ENCODE assay signal across 8 mouse cellular contexts in genomic region chr6:108963295-108963694, GRCm38 (mm10).
DNase-seq lines count a peak whose midpoint lies in the region; ATAC-seq and TF ChIP-seq lines count a peak whose summit lies in the region.

No protein-coding gene starts in this region.

- H3K4me3 ChIP-seq in heart, embryonic 11.5 days (ENCODE audit: low read depth, low read length): no peak overlapping the region
- no peak overlapping the region for H3K4me3 ChIP-seq in layer of hippocampus, adult 2 months
- no peak overlapping the region for H3K4me3 ChIP-seq in midbrain, embryonic 10.5 days

- no peak overlapping the region for H3K9ac ChIP-seq in heart, embryonic 11.5 days (ENCODE audit: low read depth, low read length)

- H3K36me3 ChIP-seq in heart, embryonic 11.5 days (ENCODE audit: control insufficient read depth, insufficient read depth, low read length): no peaks in the 10 kb centered on the region
- no peaks in the 10 kb centered on the region for H3K36me3 ChIP-seq in midbrain, embryonic 10.5 days

- no peak for ATAC-seq in heart, embryonic 11.5 days (replicated peaks; ENCODE audit: insufficient number of reproducible peaks, low FRiP score, low TSS enrichment)

- H3K27ac ChIP-seq in heart, embryonic 11.5 days (ENCODE audit: low read depth, low read length): no peak overlapping the region
- H3K27ac ChIP-seq in layer of hippocampus, adult 2 months: no peak overlapping the region
- no peak overlapping the region for H3K27ac ChIP-seq in midbrain, embryonic 10.5 days (replicated peaks)

- H3K27me3 ChIP-seq in heart, embryonic 11.5 days (ENCODE audit: control insufficient read depth, insufficient read depth, low read length): no peaks in the 10 kb centered on the region
- H3K27me3 ChIP-seq in midbrain, embryonic 10.5 days (ENCODE audit: low read depth, poor library complexity, severe bottlenecking): no peaks in the 10 kb centered on the region

- peak; percentile 88 for TF ChIP-seq CTCF in layer of hippocampus, adult 2 months (conservative IDR thresholded peaks at IDR 0.05)

- WGBS in heart, embryonic 11.5 days (ENCODE audit: insufficient replicate concordance): 2% methylated on average over 2 of the region's 2 CpGs
- WGBS in midbrain, embryonic 10.5 days: 22% methylated on average over 2 of the region's 2 CpGs

- intact Hi-C loops in heart, postnatal 14 days (cut with DNase I): no loop called here

- peak; percentile 16 to 76 for DNase-seq in heart, adult 18-20 months
- peak; percentile 21 to 30 for DNase-seq in adrenal gland, adult 18-20 months (ENCODE audit: low spot score in 2 of 2)
- DNase-seq in embryo, embryonic 11.5 days (ENCODE audit: low read depth, low spot score): peak; percentile 22
- peak; percentile 51 to 70 for DNase-seq in heart, postnatal 14 days
- DNase-seq in layer of hippocampus, adult 2 months (ENCODE audit: low spot score in 2 of 2): peak; percentile 69 to 79
- DNase-seq in midbrain, embryonic 10.5 days (ENCODE audit: low spot score): peak; percentile 19
- peak; percentile 6 for DNase-seq in thymus, postnatal 0 days (ENCODE audit: low spot score)

- H3K9me3 ChIP-seq in heart, embryonic 11.5 days (replicated peaks; ENCODE audit: control insufficient read depth, low read length): no peaks in the 10 kb centered on the region
- no peaks in the 10 kb centered on the region for H3K9me3 ChIP-seq in midbrain, embryonic 10.5 days (replicated peaks)

- no peak overlapping the region for H3K4me2 ChIP-seq in heart, embryonic 11.5 days

- no peaks in the 10 kb centered on the region for H3K4me1 ChIP-seq in heart, embryonic 11.5 days (ENCODE audit: control insufficient read depth, insufficient read depth, low read length)
- H3K4me1 ChIP-seq in midbrain, embryonic 10.5 days: no peaks in the 10 kb centered on the region

Comparison
In these comparisons a context has a peak if more than half of its experiments do, and no peak if none do; other contexts are left out.
1. DNase-seq: peak in every context shown above with its lines; median percentile 74 in layer of hippocampus, adult 2 months; 60 in heart, postnatal 14 days; 46 in heart, adult 18-20 months; 26 in adrenal gland, adult 18-20 months; 22 in embryo, embryonic 11.5 days; 19 in midbrain, embryonic 10.5 days; 6 in thymus, postnatal 0 days.